Mouse (Mus musculus): Measurements from ENCODE around the gene Tmem247. TPM values are rescaled to one million over a fixed set of nuclear protein-coding genes. Genes with fewer than 3 reads are reported as not detected.
A peak's percentile ranks its signal among the peaks of the same experiment; 100 is the strongest.

Gene Tmem247
- total RNA-seq, 2 experiments from 2014 or later: not detected

- peak; percentile 43 to 61 for DNase-seq (ENCODE audit: low spot score in 2 of 2)
Observed at GRCm38 (mm10) chr17:86909733-86910495, 7.2 kb upstream of the Tmem247 start.

GRCm38 (mm10) chr17:86911261-86911660 is 5.9 kb upstream of the Tmem247 start:
- intact Hi-C loops (cut with DNase I): loop anchor here (2.0 kb wide), 1 partner anchor 134 kb away; no protein-coding TSS in a partner anchor
- DNase-seq (ENCODE audit: low spot score in 2 of 2): no peak

More at GRCm38 (mm10) chr17:86909733-86910495, 7.2 kb upstream of the Tmem247 start:
- intact Hi-C loops (cut with DNase I): loop anchor here (2.0 to 10.0 kb wide), 6 partner anchors 135 to 748 kb away; no protein-coding TSS in a partner anchor

GRCm38 (mm10) chr17:86913003-86913607 is 4.0 kb upstream of the Tmem247 start:
- intact Hi-C loops (cut with DNase I): no loop called here
- DNase-seq (ENCODE audit: low spot score in 2 of 2): no peak

GRCm38 (mm10) chr17:86915540-86915939 is 1.6 kb upstream of the Tmem247 start:
- intact Hi-C loops (cut with DNase I): no loop called here
- no peak for DNase-seq (ENCODE audit: low spot score in 2 of 2)

GRCm38 (mm10) chr17:86918786-86919185 is 1.6 kb downstream of the Tmem247 start:
- intact Hi-C loops (cut with DNase I): no loop called here
- no peak for DNase-seq (ENCODE audit: low spot score in 2 of 2)

GRCm38 (mm10) chr17:86919729-86920128 is 2.6 kb downstream of the Tmem247 start:
- intact Hi-C loops (cut with DNase I): no loop called here

GRCm38 (mm10) chr17:86924679-86925078 is 7.5 kb downstream of the Tmem247 start:
- DNase-seq (ENCODE audit: low spot score in 2 of 2): no peak
- intact Hi-C loops (cut with DNase I): no loop called here

More at GRCm38 (mm10) chr17:86919729-86920128, 2.6 kb downstream of the Tmem247 start:
- no peak for DNase-seq (ENCODE audit: low spot score in 2 of 2)

- intact Hi-C loops (cut with DNase I): no loop called here
- DNase-seq (ENCODE audit: low spot score in 2 of 2): no peak
Observed at GRCm38 (mm10) chr17:86926836-86927235, 9.7 kb downstream of the Tmem247 start.

GRCm38 (mm10) chr17:86929355-86929754 is 12.2 kb downstream of the Tmem247 start:
- intact Hi-C loops (cut with DNase I): no loop called here
- DNase-seq (ENCODE audit: low spot score in 2 of 2): no peak

- no peak for DNase-seq (ENCODE audit: low spot score in 2 of 2)
- intact Hi-C loops (cut with DNase I): no loop called here
Observed at GRCm38 (mm10) chr17:86929981-86930380, 12.8 kb downstream of the Tmem247 start.

GRCm38 (mm10) chr17:86932896-86933295 is 15.7 kb downstream of the Tmem247 start:
- no peak for DNase-seq (ENCODE audit: low spot score in 2 of 2)
- intact Hi-C loops (cut with DNase I): no loop called here

GRCm38 (mm10) chr17:86937064-86937463 is 19.9 kb downstream of the Tmem247 start:
- DNase-seq (ENCODE audit: low spot score in 2 of 2): peak in 1 of 2 experiments; percentile 18
- intact Hi-C loops (cut with DNase I): no loop called here

- intact Hi-C loops (cut with DNase I): loop anchor here (1.0 kb wide), 1 partner anchor 25 kb away; no protein-coding TSS in a partner anchor
- peak; percentile 55 to 67 for DNase-seq (ENCODE audit: low spot score in 2 of 2)
Observed at GRCm38 (mm10) chr17:86937497-86938155, 20.5 kb downstream of the Tmem247 start.

- no peak for DNase-seq (ENCODE audit: low spot score in 2 of 2)
- intact Hi-C loops (cut with DNase I): loop anchor here (1.0 kb wide), 1 partner anchor 24 kb away; no protein-coding TSS in a partner anchor
Observed at GRCm38 (mm10) chr17:86938683-86939082, 21.5 kb downstream of the Tmem247 start.

GRCm38 (mm10) chr17:86942112-86942511 is 25.0 kb downstream of the Tmem247 start:
- no peak for DNase-seq (ENCODE audit: low spot score in 2 of 2)
- intact Hi-C loops (cut with DNase I): no loop called here

- intact Hi-C loops (cut with DNase I): no loop called here
- DNase-seq (ENCODE audit: low spot score in 2 of 2): no peak
Observed at GRCm38 (mm10) chr17:86943158-86943557, 26.0 kb downstream of the Tmem247 start.

GRCm38 (mm10) chr17:86946078-86946477 is 28.9 kb downstream of the Tmem247 start:
- intact Hi-C loops (cut with DNase I): no loop called here

GRCm38 (mm10) chr17:86947840-86948796 is 31.0 kb downstream of the Tmem247 start, which contains the start of gene Atp6v1e2:
TSS of gene Atp6v1e2 (minus strand) at chr17:86947897.
- peak in 1 of 2 experiments; percentile 27 for DNase-seq (ENCODE audit: low spot score in 2 of 2)
- intact Hi-C loops (cut with DNase I): no loop called here

More at GRCm38 (mm10) chr17:86946078-86946477, 28.9 kb downstream of the Tmem247 start:
- no peak for DNase-seq (ENCODE audit: low spot score in 2 of 2)

GRCm38 (mm10) chr17:86948801-86949200 is 31.7 kb downstream of the Tmem247 start:
- intact Hi-C loops (cut with DNase I): no loop called here
- no peak for DNase-seq (ENCODE audit: low spot score in 2 of 2)
